8 mouse cellular contexts compared by ENCODE assay signal in the genomic region with DNA sequence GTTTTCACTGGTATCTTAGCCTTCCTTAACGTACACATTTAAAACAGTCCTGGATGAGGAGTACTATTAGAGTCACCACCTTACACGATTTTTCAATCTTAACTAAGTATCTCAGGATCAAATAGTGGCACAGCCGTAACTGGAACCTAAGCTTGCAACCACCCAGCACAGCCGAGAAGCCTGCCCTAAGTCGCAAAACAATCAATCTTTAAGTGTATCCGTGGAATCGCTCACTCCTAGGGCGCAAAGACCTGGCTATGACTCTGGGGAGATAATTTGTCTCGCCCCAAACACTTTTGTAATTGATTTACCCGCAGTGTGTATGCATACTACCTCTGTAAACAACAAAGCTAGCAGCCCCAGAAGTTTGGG.
A peak's percentile ranks its signal among the peaks of the same experiment; 100 is the strongest.
DNase-seq lines count a peak whose midpoint lies in the region; ATAC-seq and TF ChIP-seq lines count a peak whose summit lies in the region.

No protein-coding gene starts in this region.

- no peak for ATAC-seq in forebrain, embryonic 14.5 days
- peak; percentile 57; the same call in 1 of the 2 replicates for ATAC-seq in liver, embryonic 15.5 days (ENCODE audit: insufficient read depth)

- H3K4me1 ChIP-seq in forebrain, embryonic 14.5 days (ENCODE audit: control insufficient read depth, insufficient read depth, low read length), result peaks cover 14% of the 10 kb centered on the region
- H3K4me1 ChIP-seq in liver, embryonic 15.5 days (replicated peaks), result peaks cover 28% of the 10 kb centered on the region

- H3K4me3 ChIP-seq in gastrocnemius, adult 2 months, result peak overlapping the region; percentile 94
- H3K4me3 ChIP-seq in C2C12 (ENCODE audit: insufficient read depth, poor library complexity, severe bottlenecking), result peak overlapping the region; percentile 52
- peak overlapping the region; percentile 83 for H3K4me3 ChIP-seq in forebrain, embryonic 14.5 days (ENCODE audit: low read depth, low read length)
- H3K4me3 ChIP-seq in liver, embryonic 15.5 days (replicated peaks), result peak overlapping the region; percentile 79

- peak overlapping the region; percentile 48 for H3K4me2 ChIP-seq in forebrain, embryonic 14.5 days (ENCODE audit: low read length)
- H3K4me2 ChIP-seq in liver, embryonic 15.5 days, result peak overlapping the region; percentile 86

- peak overlapping the region; percentile 63 for H3K27ac ChIP-seq in gastrocnemius, adult 2 months
- H3K27ac ChIP-seq in forebrain, embryonic 14.5 days (ENCODE audit: low read depth, low read length), result no peak overlapping the region
- 0 out of 2 replicates have a peak overlapping the region, but pooled peaks have one; percentile 42 for H3K27ac ChIP-seq in liver, embryonic 15.5 days (replicated peaks)

- no peak for DNase-seq in gastrocnemius, adult 2 months
- DNase-seq in gastrocnemius, adult 18-20 months (ENCODE audit: low spot score), result no peak
- no peak for DNase-seq in forebrain, embryonic 14.5 days (ENCODE audit: low spot score)
- DNase-seq in right cerebral cortex, postnatal 36 days (ENCODE audit: low spot score in 2 of 2), result no peak
- no peak for DNase-seq in frontal cortex, postnatal 25 days (ENCODE audit: low spot score in 2 of 2)
- no peak for DNase-seq in c-Kit-positive CD71-positive TER-119-positive erythroid progenitor cells, embryonic 14.5 days (ENCODE audit: low spot score)

- H3K9me3 ChIP-seq in forebrain, embryonic 14.5 days (replicated peaks; ENCODE audit: control insufficient read depth, low read length), result no peaks in the 10 kb centered on the region
- no peaks in the 10 kb centered on the region for H3K9me3 ChIP-seq in liver, embryonic 15.5 days (replicated peaks)

- H3K79me3 ChIP-seq in C2C12 (ENCODE audit: low read depth), result peaks cover 16% of the 10 kb centered on the region

- no peaks in the 10 kb centered on the region for H3K27me3 ChIP-seq in C2C12 (ENCODE audit: control insufficient read depth, insufficient read depth, insufficient read length)
- no peaks in the 10 kb centered on the region for H3K27me3 ChIP-seq in forebrain, embryonic 14.5 days (replicated peaks; ENCODE audit: control insufficient read depth, insufficient read depth, low read length)
- no peaks in the 10 kb centered on the region for H3K27me3 ChIP-seq in liver, embryonic 15.5 days

- peak overlapping the region; percentile 36 for H3K9ac ChIP-seq in forebrain, embryonic 14.5 days (ENCODE audit: low read length)
- H3K9ac ChIP-seq in liver, embryonic 15.5 days, result peak overlapping the region; percentile 69

- peaks cover 28% of the 10 kb centered on the region for H3K79me2 ChIP-seq in C2C12 (ENCODE audit: control insufficient read depth, insufficient read depth)

- H3ac ChIP-seq in C2C12 (ENCODE audit: control insufficient read depth, insufficient read length, low read depth), result peak overlapping the region; percentile 75

- intact Hi-C loops in gastrocnemius, adult 2 months (cut with DNase I), result loop anchor here (1.0 to 10.0 kb wide), 6 partner anchors 199 to 771 kb away; a partner anchor contains a TSS

- H3K36me3 ChIP-seq in C2C12 (ENCODE audit: control insufficient read depth, insufficient read depth), result no peaks in the 10 kb centered on the region
- no peaks in the 10 kb centered on the region; the same call in 1 of the 2 replicates for H3K36me3 ChIP-seq in forebrain, embryonic 14.5 days (ENCODE audit: control insufficient read depth, insufficient read depth, low read length)
- no peaks in the 10 kb centered on the region for H3K36me3 ChIP-seq in liver, embryonic 15.5 days (replicated peaks)

- WGBS in forebrain, embryonic 14.5 days, result 6% methylated on average over 10 of the region's 10 CpGs
- 5% methylated on average over 10 of the region's 10 CpGs for WGBS in liver, embryonic 15.5 days (ENCODE audit: insufficient replicate concordance)

- no peak for TF ChIP-seq CTCF in gastrocnemius, adult 2 months (IDR thresholded peaks at IDR 0.05)
- TF ChIP-seq CTCF in C2C12 (IDR thresholded peaks at IDR 0.05; ENCODE audit: control insufficient read depth, insufficient read depth, insufficient read length), result no peak

TF ChIP-seq in C2C12, 6 proteins besides CTCF, POLR2A, EP300 and RAD21:
- no peak for TF ChIP-seq MYOD1 (IDR thresholded peaks at IDR 0.05; ENCODE audit: control insufficient read depth, insufficient read length, low read depth)
- TF ChIP-seq MAX (IDR thresholded peaks at IDR 0.05), result no peak
- no peak for TF ChIP-seq MYOG (IDR thresholded peaks at IDR 0.05; ENCODE audit: control insufficient read depth, extremely low read depth, insufficient read length)
- TF ChIP-seq CEBPB (IDR thresholded peaks at IDR 0.05; ENCODE audit: low read depth), result no peak
- no peak for TF ChIP-seq FOSL1 (IDR thresholded peaks at IDR 0.05; ENCODE audit: insufficient read depth, low read length, poor library complexity, severe bottlenecking)
